Mouse (Mus musculus) E14TG2a.4 (cell line): ENCODE data around the gene Rps9.

ENCODE experiments used
- H3K27me3 ChIP-seq: 2 replicates; pipeline ENCODE4 v1.6.1; 2014; ENCODE audit warnings: low read length, control low read depth; ENCODE audit not compliant: insufficient read depth
- H3K36me3 ChIP-seq: 2 replicates; pipeline ENCODE4 v1.6.1; 2014; ENCODE audit warnings: low read length, control low read depth; ENCODE audit not compliant: insufficient read depth
- H3K4me1 ChIP-seq: replicated peaks from 2 replicates; pipeline ENCODE4 v1.6.1; 2014; ENCODE audit warnings: low read depth, low read length, control low read depth
- H3K4me3 ChIP-seq: replicated peaks from 2 replicates; pipeline ENCODE4 v1.5.1; 2014; ENCODE audit warnings: mild to moderate bottlenecking, low read length
- H3K9me3 ChIP-seq: 2 replicates; pipeline ENCODE4 v1.6.1; 2014; ENCODE audit warnings: low read length, control low read depth
- CTCF ChIP-seq: conservative IDR thresholded peaks from 2 replicates; pipeline ENCODE4 v1.5.1; 2014; ENCODE audit warnings: low read length
- NANOG ChIP-seq: IDR thresholded peaks from 2 replicates; pipeline ENCODE4 v1.6.1; 2014; ENCODE audit warnings: borderline replicate concordance, low read length, mixed read lengths
- POU5F1 ChIP-seq: IDR thresholded peaks from 2 replicates; pipeline ENCODE4 v1.6.1; 2014; ENCODE audit warnings: low read length, borderline replicate concordance

Rps9 gene

GRCm38 (mm10) chr7:3677342-3677741, 26.5 kb upstream of the Rps9 start, which contains the start of gene Tmc4:
Gene Tmc4, minus strand, starts transcription at chr7:3677553.
- no peaks in the 10 kb centered on the region for H3K9me3 ChIP-seq
- H3K36me3 ChIP-seq, result peaks cover 23% of the 10 kb centered on the region
- H3K27me3 ChIP-seq, result no peaks in the 10 kb centered on the region
- TF ChIP-seq NANOG (no peak), POU5F1 (no peak), CTCF (no peak)
- H3K4me3 ChIP-seq, result no peak within 1 kb of the TSS
- H3K4me1 ChIP-seq, result peaks cover 31% of the 10 kb centered on the region

- peaks cover 22% of the 10 kb centered on the region for H3K4me1 ChIP-seq
- no peak overlapping the region for H3K4me3 ChIP-seq
- no peak for TF ChIP-seq NANOG
- no peak for TF ChIP-seq POU5F1
- no peak for TF ChIP-seq CTCF
- peaks cover 56% of the 10 kb centered on the region for H3K36me3 ChIP-seq
- no peaks in the 10 kb centered on the region for H3K9me3 ChIP-seq
- no peaks in the 10 kb centered on the region for H3K27me3 ChIP-seq
These were observed 19.8 kb upstream of the Rps9 start for GRCm38 (mm10) chr7:3683908-3684550.

GRCm38 (mm10) chr7:3684698-3685097, 19.1 kb upstream of the Rps9 start:
- Histone ChIP-seq H3K4me3 (no peak overlapping the region), H3K36me3 (peaks cover 56% of the 10 kb centered on the region), H3K27me3 (no peaks in the 10 kb centered on the region), H3K4me1 (peaks cover 22% of the 10 kb centered on the region), H3K9me3 (no peaks in the 10 kb centered on the region)
- TF ChIP-seq NANOG (no peak), CTCF (no peak), POU5F1 (no peak)

- Histone ChIP-seq H3K4me3 (peak overlapping the region; percentile 77), H3K36me3 (peaks cover 59% of the 10 kb centered on the region), H3K4me1 (peaks cover 22% of the 10 kb centered on the region), H3K9me3 (no peaks in the 10 kb centered on the region), H3K27me3 (no peaks in the 10 kb centered on the region)
- no peak for TF ChIP-seq POU5F1
- no peak for TF ChIP-seq CTCF
- no peak for TF ChIP-seq NANOG
These were observed 18.2 kb upstream of the Rps9 start for GRCm38 (mm10) chr7:3685400-3686187.

- peaks cover 13% of the 10 kb centered on the region for H3K27me3 ChIP-seq
These were observed 11.9 kb upstream of the Rps9 start for GRCm38 (mm10) chr7:3691919-3692318.

GRCm38 (mm10) chr7:3692382-3692986, 11.3 kb upstream of the Rps9 start, which contains the start of gene Tsen34:
Gene Tsen34, plus strand, starts transcription at chr7:3692863.
- TF ChIP-seq POU5F1 (no peak), NANOG (no peak), CTCF (no peak)
- Histone ChIP-seq H3K4me1 (peaks cover 27% of the 10 kb centered on the region), H3K27me3 (peaks cover 13% of the 10 kb centered on the region), H3K36me3 (peaks cover 48% of the 10 kb centered on the region), H3K9me3 (no peaks in the 10 kb centered on the region), H3K4me3 (peak within 1 kb of the TSS; percentile 92)

More at GRCm38 (mm10) chr7:3691919-3692318, 11.9 kb upstream of the Rps9 start:
- TF ChIP-seq POU5F1 (no peak), CTCF (no peak), NANOG (no peak)
- Histone ChIP-seq H3K36me3 (peaks cover 47% of the 10 kb centered on the region), H3K4me3 (peak overlapping the region; percentile 92), H3K9me3 (no peaks in the 10 kb centered on the region), H3K4me1 (peaks cover 27% of the 10 kb centered on the region)

- Histone ChIP-seq H3K4me3 (peak within 1 kb of the TSS; percentile 92), H3K4me1 (peaks cover 27% of the 10 kb centered on the region), H3K9me3 (no peaks in the 10 kb centered on the region), H3K36me3 (peaks cover 50% of the 10 kb centered on the region), H3K27me3 (peaks cover 13% of the 10 kb centered on the region)
- no peak for TF ChIP-seq NANOG
- no peak for TF ChIP-seq POU5F1
- no peak for TF ChIP-seq CTCF
These were observed 10.6 kb upstream of the Rps9 start, which contains the start of gene Mboat7 for GRCm38 (mm10) chr7:3692987-3693808. Gene Mboat7, minus strand, starts transcription at chr7:3693523.

- H3K27me3 ChIP-seq, result peaks cover 13% of the 10 kb centered on the region
- peaks cover 51% of the 10 kb centered on the region for H3K36me3 ChIP-seq
- no peaks in the 10 kb centered on the region for H3K9me3 ChIP-seq
- peaks cover 27% of the 10 kb centered on the region for H3K4me1 ChIP-seq
- TF ChIP-seq NANOG (no peak), CTCF (no peak), POU5F1 (no peak)
- H3K4me3 ChIP-seq, result peak overlapping the region; percentile 92
These were observed 10.1 kb upstream of the Rps9 start for GRCm38 (mm10) chr7:3693809-3694075.
